Mouse (Mus musculus): Measurements from ENCODE around the gene Fbxo46.

DNA sequence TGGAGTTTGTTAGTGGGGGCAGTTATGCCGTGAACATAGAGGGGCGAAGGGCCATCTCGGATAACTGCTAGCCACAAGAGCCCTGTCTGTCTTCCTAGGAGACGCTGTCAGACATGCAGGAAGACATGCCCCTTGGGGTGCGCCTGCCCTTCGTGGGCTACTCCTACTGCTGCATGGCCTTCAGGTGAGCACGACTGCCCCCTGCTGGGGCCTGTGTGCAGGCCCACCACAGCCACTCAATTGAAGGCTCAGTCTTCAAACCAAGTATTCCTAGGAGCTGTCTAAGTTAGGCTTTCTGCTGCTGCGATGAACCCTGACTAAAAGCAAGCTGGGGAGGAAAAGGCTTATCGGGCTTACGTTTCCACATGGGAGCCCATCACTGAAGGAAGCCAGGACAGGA is 30.8 kb upstream of the Fbxo46 start:
- TF ChIP-seq CTCF (IDR thresholded peaks at IDR 0.05; ENCODE audit: insufficient read depth, low read depth, low read length) (peak; percentile 71), POLR2A (IDR thresholded peaks at IDR 0.05; ENCODE audit: insufficient read depth, low read depth, low read length) (no peak)

Data from olfactory bulb, adult 2 months (tissue).